Mouse (Mus musculus): ENCODE results near the gene Spata5. TPM values are rescaled to one million over a fixed set of nuclear protein-coding genes. Genes with fewer than 3 reads are reported as not detected.
A peak's percentile ranks its signal among the peaks of the same experiment; 100 is the strongest.

The Spata5 gene
- polyA plus RNA-seq, 1 experiment from 2014 or later, result 43.4 TPM

- ATAC-seq (ENCODE audit: low FRiP score, low TSS enrichment), result no peak
- Histone ChIP-seq H3K27ac (ENCODE audit: low read length) (no peak overlapping the region), H3K36me3 (ENCODE audit: insufficient read depth, low read length) (no peaks in the 10 kb centered on the region), H3K27me3 (ENCODE audit: insufficient read depth, low read length) (no peaks in the 10 kb centered on the region), H3K9me3 (ENCODE audit: low read length) (no peaks in the 10 kb centered on the region), H3K4me3 (ENCODE audit: low read length) (no peak overlapping the region), H3K4me1 (ENCODE audit: insufficient read depth, low read length) (0 out of 2 replicates have a peak, but pooled peaks cover 6% of the 10 kb centered on the region), H3K4me2 (replicated peaks; ENCODE audit: low read depth, low read length) (no peak overlapping the region), H3K9ac (replicated peaks; ENCODE audit: low read length) (no peak overlapping the region)
Observed at GRCm38 (mm10) chr3:37488173-37488572, 68.5 kb downstream of the Spata5 start.

- Histone ChIP-seq H3K9me3 (ENCODE audit: low read length) (no peaks in the 10 kb centered on the region), H3K27me3 (ENCODE audit: insufficient read depth, low read length) (no peaks in the 10 kb centered on the region), H3K4me2 (replicated peaks; ENCODE audit: low read depth, low read length) (no peak overlapping the region), H3K4me3 (ENCODE audit: low read length) (no peak overlapping the region), H3K9ac (replicated peaks; ENCODE audit: low read length) (no peak overlapping the region), H3K4me1 (ENCODE audit: insufficient read depth, low read length) (0 out of 2 replicates have a peak, but pooled peaks cover 6% of the 10 kb centered on the region), H3K27ac (ENCODE audit: low read length) (no peak overlapping the region), H3K36me3 (ENCODE audit: insufficient read depth, low read length) (no peaks in the 10 kb centered on the region)
- WGBS, result 83% methylated on average over 3 of the region's 3 CpGs
- no peak for ATAC-seq (ENCODE audit: low FRiP score, low TSS enrichment)
Observed at GRCm38 (mm10) chr3:37490025-37490424, 70.3 kb downstream of the Spata5 start.

- Histone ChIP-seq H3K36me3 (ENCODE audit: insufficient read depth, low read length) (no peaks in the 10 kb centered on the region), H3K9me3 (ENCODE audit: low read length) (no peaks in the 10 kb centered on the region), H3K27me3 (ENCODE audit: insufficient read depth, low read length) (no peaks in the 10 kb centered on the region), H3K4me1 (ENCODE audit: insufficient read depth, low read length) (peaks cover 9% of the 10 kb centered on the region), H3K27ac (ENCODE audit: low read length) (no peak overlapping the region), H3K4me3 (ENCODE audit: low read length) (no peak overlapping the region), H3K9ac (replicated peaks; ENCODE audit: low read length) (no peak overlapping the region), H3K4me2 (replicated peaks; ENCODE audit: low read depth, low read length) (no peak overlapping the region)
- WGBS, result 81% methylated on average over 1 of the region's 1 CpGs
- ATAC-seq (ENCODE audit: low FRiP score, low TSS enrichment), result no peak
Observed at GRCm38 (mm10) chr3:37500939-37501338, 81.2 kb downstream of the Spata5 start.

- Histone ChIP-seq H3K9me3 (ENCODE audit: low read length) (no peaks in the 10 kb centered on the region), H3K27ac (ENCODE audit: low read length) (no peak overlapping the region), H3K4me1 (ENCODE audit: insufficient read depth, low read length) (peaks cover 9% of the 10 kb centered on the region), H3K36me3 (ENCODE audit: insufficient read depth, low read length) (no peaks in the 10 kb centered on the region), H3K4me3 (ENCODE audit: low read length) (no peak overlapping the region), H3K4me2 (replicated peaks; ENCODE audit: low read depth, low read length) (no peak overlapping the region), H3K27me3 (ENCODE audit: insufficient read depth, low read length) (no peaks in the 10 kb centered on the region), H3K9ac (replicated peaks; ENCODE audit: low read length) (no peak overlapping the region)
- WGBS, result 64% methylated on average over 2 of the region's 2 CpGs
- ATAC-seq (ENCODE audit: low FRiP score, low TSS enrichment), result no peak
Observed at GRCm38 (mm10) chr3:37502552-37502951, 82.9 kb downstream of the Spata5 start.

- H3K36me3 ChIP-seq (ENCODE audit: insufficient read depth, low read length), result no peaks in the 10 kb centered on the region
- ATAC-seq (ENCODE audit: low FRiP score, low TSS enrichment), result no peak
Observed at GRCm38 (mm10) chr3:37503846-37504245, 84.2 kb downstream of the Spata5 start.

GRCm38 (mm10) chr3:37510055-37511032 lies 90.6 kb downstream of the Spata5 start:
- H3K4me3 ChIP-seq (ENCODE audit: low read length), result no peak overlapping the region
- 0 out of 2 replicates have a peak, but pooled peaks cover 3% of the 10 kb centered on the region for H3K4me1 ChIP-seq (ENCODE audit: insufficient read depth, low read length)
- no peak overlapping the region for H3K27ac ChIP-seq (ENCODE audit: low read length)
- no peaks in the 10 kb centered on the region for H3K27me3 ChIP-seq (ENCODE audit: insufficient read depth, low read length)
- H3K4me2 ChIP-seq (replicated peaks; ENCODE audit: low read depth, low read length), result no peak overlapping the region
- no peaks in the 10 kb centered on the region for H3K9me3 ChIP-seq (ENCODE audit: low read length)
- 78% methylated on average over 7 of the region's 7 CpGs for WGBS
- no peak for ATAC-seq (ENCODE audit: low FRiP score, low TSS enrichment)
- no peaks in the 10 kb centered on the region for H3K36me3 ChIP-seq (ENCODE audit: insufficient read depth, low read length)
- no peak overlapping the region for H3K9ac ChIP-seq (replicated peaks; ENCODE audit: low read length)

More at GRCm38 (mm10) chr3:37503846-37504245, 84.2 kb downstream of the Spata5 start:
- H3K4me3 ChIP-seq (ENCODE audit: low read length), result no peak overlapping the region
- no peaks in the 10 kb centered on the region for H3K27me3 ChIP-seq (ENCODE audit: insufficient read depth, low read length)
- H3K27ac ChIP-seq (ENCODE audit: low read length), result no peak overlapping the region
- no peaks in the 10 kb centered on the region for H3K9me3 ChIP-seq (ENCODE audit: low read length)
- H3K4me1 ChIP-seq (ENCODE audit: insufficient read depth, low read length), result peaks cover 9% of the 10 kb centered on the region
- no peak overlapping the region for H3K4me2 ChIP-seq (replicated peaks; ENCODE audit: low read depth, low read length)
- no peak overlapping the region for H3K9ac ChIP-seq (replicated peaks; ENCODE audit: low read length)

GRCm38 (mm10) chr3:37515485-37515884 lies 95.8 kb downstream of the Spata5 start:
- H3K27me3 ChIP-seq (ENCODE audit: insufficient read depth, low read length), result no peaks in the 10 kb centered on the region
- 28% methylated on average over 2 of the region's 2 CpGs for WGBS
- no peaks in the 10 kb centered on the region for H3K4me1 ChIP-seq (ENCODE audit: insufficient read depth, low read length)
- no peaks in the 10 kb centered on the region for H3K9me3 ChIP-seq (ENCODE audit: low read length)
- H3K9ac ChIP-seq (replicated peaks; ENCODE audit: low read length), result no peak overlapping the region
- peak; percentile 42; the same call in 1 of the 2 replicates for ATAC-seq (ENCODE audit: low FRiP score, low TSS enrichment)
- no peak overlapping the region for H3K27ac ChIP-seq (ENCODE audit: low read length)
- no peak overlapping the region for H3K4me2 ChIP-seq (replicated peaks; ENCODE audit: low read depth, low read length)
- no peak overlapping the region for H3K4me3 ChIP-seq (ENCODE audit: low read length)
- H3K36me3 ChIP-seq (ENCODE audit: insufficient read depth, low read length), result no peaks in the 10 kb centered on the region

- no peak overlapping the region for H3K4me2 ChIP-seq (replicated peaks; ENCODE audit: low read depth, low read length)
- 92% methylated on average over 2 of the region's 2 CpGs for WGBS
- H3K4me3 ChIP-seq (ENCODE audit: low read length), result no peak overlapping the region
- H3K4me1 ChIP-seq (ENCODE audit: insufficient read depth, low read length), result no peaks in the 10 kb centered on the region
- H3K36me3 ChIP-seq (ENCODE audit: insufficient read depth, low read length), result no peaks in the 10 kb centered on the region
- no peaks in the 10 kb centered on the region for H3K9me3 ChIP-seq (ENCODE audit: low read length)
- no peak overlapping the region for H3K9ac ChIP-seq (replicated peaks; ENCODE audit: low read length)
- H3K27me3 ChIP-seq (ENCODE audit: insufficient read depth, low read length), result no peaks in the 10 kb centered on the region
- no peak for ATAC-seq (ENCODE audit: low FRiP score, low TSS enrichment)
- H3K27ac ChIP-seq (ENCODE audit: low read length), result no peak overlapping the region
Observed at GRCm38 (mm10) chr3:37516379-37516778, 96.7 kb downstream of the Spata5 start.

GRCm38 (mm10) chr3:37518611-37519010 lies 98.9 kb downstream of the Spata5 start:
- Histone ChIP-seq H3K4me3 (ENCODE audit: low read length) (no peak overlapping the region), H3K9me3 (ENCODE audit: low read length) (no peaks in the 10 kb centered on the region), H3K36me3 (ENCODE audit: insufficient read depth, low read length) (no peaks in the 10 kb centered on the region), H3K27ac (ENCODE audit: low read length) (no peak overlapping the region), H3K9ac (replicated peaks; ENCODE audit: low read length) (no peak overlapping the region), H3K4me2 (replicated peaks; ENCODE audit: low read depth, low read length) (no peak overlapping the region), H3K27me3 (ENCODE audit: insufficient read depth, low read length) (no peaks in the 10 kb centered on the region), H3K4me1 (ENCODE audit: insufficient read depth, low read length) (no peaks in the 10 kb centered on the region)
- no peak for ATAC-seq (ENCODE audit: low FRiP score, low TSS enrichment)

GRCm38 (mm10) chr3:37520334-37521023 lies 100.8 kb downstream of the Spata5 start:
- WGBS, result 68% methylated on average over 3 of the region's 3 CpGs

More at GRCm38 (mm10) chr3:37520334-37521023, 100.8 kb downstream of the Spata5 start:
- Histone ChIP-seq H3K4me1 (ENCODE audit: insufficient read depth, low read length) (no peaks in the 10 kb centered on the region), H3K4me2 (replicated peaks; ENCODE audit: low read depth, low read length) (no peak overlapping the region), H3K27ac (ENCODE audit: low read length) (no peak overlapping the region), H3K4me3 (ENCODE audit: low read length) (no peak overlapping the region), H3K36me3 (ENCODE audit: insufficient read depth, low read length) (no peaks in the 10 kb centered on the region), H3K9ac (replicated peaks; ENCODE audit: low read length) (no peak overlapping the region), H3K9me3 (ENCODE audit: low read length) (no peaks in the 10 kb centered on the region), H3K27me3 (ENCODE audit: insufficient read depth, low read length) (no peaks in the 10 kb centered on the region)
- no peak for ATAC-seq (ENCODE audit: low FRiP score, low TSS enrichment)

All from kidney, embryonic 16.5 days (tissue).